Mouse (Mus musculus) cerebellum, adult 11 months (tissue): ENCODE measurements around the gene Tbc1d13.

Experiments
- DNase-seq: peaks from one replicate; pipeline ENCODE4 v3.0.0; 2022

The Tbc1d13 gene

DNA sequence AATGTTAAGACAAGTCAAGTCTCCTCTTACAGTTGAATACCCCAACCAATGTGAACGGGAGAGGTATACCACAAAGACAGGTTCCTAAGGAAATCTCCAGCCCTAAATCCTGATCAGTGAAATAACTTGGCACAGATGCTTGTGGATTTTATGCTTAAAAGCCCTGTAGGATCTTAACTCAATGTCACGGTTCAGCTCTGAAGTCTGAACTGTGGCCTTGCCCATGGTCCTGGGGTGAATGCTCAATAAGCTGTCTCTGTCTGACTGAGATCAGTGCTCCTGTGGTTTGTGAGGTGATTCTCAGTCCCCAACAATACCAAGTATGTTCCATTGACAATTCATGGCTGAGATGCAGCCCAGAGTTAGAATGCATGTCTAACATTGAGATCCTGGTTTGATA, 48.9 kb downstream of the Tbc1d13 start:
- no peak for DNase-seq

DNA sequence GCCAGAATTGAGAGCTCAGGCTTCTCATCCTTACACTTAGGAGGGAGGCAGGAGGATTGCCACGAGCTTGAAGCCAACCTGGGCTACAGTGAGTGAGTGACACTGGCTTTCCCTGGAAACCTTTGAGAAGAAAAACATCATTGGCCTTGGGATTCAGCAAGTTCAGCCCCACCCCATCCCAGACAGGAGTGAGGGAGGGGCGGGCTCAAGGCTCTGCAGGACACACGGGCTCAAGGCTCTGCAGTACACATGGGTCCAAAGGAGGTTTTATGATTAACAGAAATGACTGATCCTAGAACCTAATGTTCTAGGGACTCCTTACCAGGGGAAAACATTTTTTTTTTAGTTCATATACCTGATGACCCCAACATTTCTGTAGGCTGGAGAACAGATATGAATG, 50.2 kb downstream of the Tbc1d13 start:
- no peak for DNase-seq

DNA sequence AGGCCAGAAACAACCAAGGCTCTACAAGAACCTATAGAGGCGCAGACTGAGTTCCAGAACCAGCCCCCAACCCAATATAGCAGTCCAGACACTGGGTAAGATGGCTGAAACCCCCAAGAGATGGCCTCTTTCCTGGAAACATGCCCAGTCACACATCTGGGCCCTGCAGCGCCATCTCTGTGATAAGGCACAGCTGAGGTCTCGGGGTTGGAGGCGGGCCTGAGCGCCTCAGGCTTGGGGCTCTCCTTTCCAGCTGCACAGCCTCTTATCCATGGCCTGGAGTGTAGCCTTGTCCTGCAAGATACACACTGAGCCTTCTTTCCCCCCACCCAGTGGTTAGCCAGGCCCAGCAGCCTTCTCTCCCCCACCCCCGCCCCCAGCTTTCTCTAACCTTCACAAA, 51.7 kb downstream of the Tbc1d13 start:
- DNase-seq, result no peak

DNA sequence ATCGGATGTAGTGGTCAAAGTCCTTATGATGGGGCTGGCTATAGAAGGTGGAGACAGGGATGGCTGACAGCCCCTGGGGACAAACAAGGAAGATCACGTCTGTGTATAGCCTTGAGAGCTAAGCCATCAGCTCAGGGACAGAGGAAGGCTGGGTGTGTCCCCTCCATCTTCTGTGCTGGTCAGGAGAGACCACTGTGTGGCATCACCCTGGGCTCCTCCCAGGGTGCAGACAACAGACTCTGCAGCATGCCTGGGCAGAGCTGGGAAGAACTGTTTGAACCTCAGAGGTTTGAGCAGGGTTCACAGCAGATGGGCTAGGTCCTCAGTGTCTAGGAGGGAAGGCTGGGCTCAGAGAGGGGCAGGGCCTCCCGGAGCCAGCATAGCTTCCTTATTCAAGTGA, 52.1 kb downstream of the Tbc1d13 start:
- no peak for DNase-seq

DNA sequence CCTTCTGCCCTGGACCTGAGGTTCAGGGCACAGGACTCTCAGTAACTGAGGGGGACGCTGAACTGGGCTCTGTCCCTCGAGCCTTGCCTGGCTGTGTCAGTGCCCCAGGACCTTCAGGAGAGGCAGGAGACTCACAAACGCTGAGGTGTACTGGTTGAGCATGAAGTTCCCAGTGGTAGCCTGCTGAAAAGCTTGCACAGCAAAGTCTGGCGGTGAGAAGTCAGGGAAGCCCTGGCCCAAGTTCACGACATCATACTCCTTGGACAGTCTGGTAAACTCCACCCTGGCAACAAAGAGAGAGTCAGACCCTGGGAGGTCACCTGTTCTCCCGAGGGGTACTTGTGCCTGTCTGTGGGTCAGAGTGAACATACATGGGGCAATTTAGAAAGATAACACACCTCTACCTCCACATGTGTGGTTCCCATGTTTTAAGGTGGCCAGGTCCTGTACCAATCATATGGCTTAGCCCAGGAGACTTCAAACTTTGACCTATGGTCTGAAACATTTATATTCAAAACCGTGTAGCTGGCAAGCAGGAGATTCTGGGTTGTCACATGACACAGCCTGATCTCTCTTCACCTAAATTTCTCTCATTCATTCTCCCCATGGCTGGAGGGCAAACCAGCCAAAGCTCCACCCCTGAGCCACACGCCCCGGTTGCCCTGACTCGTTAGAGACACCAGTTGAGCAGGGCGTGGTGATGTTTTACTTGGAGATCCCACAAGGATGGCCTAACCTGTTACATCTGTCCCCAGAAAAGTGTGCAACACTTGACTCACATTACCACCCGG, 58.4 kb downstream of the Tbc1d13 start:
- DNase-seq, result no peak

DNA sequence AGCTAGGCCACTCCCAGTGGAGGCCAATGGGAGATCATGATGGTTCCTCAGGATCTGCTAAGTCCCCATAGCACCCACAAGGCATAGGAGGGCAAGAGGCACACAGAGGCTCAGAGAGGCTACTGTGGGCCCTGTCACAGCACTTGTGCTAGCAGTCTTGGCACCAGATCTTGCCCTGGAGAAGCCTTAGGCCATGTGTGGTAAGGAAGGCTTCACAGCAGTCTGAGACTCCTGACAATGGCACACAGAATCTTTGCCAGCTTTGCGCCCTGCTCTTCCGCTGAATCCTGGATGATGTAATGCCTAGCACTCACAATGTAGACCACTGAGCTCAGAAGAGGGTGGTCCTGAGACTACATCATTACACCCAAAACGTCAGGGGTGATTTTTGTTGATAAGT, 61.1 kb downstream of the Tbc1d13 start:
- DNase-seq, result no peak

DNA sequence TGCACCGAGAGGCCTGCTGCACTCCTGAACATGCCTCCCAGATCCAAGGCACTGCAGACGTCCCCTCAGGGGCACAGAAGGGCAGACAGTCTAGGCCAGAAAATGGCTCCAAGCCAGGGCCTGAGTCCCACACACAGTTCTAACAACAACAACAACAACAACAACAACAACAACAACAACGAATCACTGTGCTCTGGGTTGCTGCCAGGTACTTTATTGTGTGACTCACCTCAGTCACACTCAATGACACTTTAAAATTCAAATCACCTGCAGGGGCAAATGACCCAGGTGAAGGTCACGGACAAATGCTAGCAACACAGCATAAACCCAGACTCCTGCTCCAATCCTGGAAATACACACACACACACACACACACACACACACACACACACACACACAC, 64.5 kb downstream of the Tbc1d13 start:
- no peak for DNase-seq

DNA sequence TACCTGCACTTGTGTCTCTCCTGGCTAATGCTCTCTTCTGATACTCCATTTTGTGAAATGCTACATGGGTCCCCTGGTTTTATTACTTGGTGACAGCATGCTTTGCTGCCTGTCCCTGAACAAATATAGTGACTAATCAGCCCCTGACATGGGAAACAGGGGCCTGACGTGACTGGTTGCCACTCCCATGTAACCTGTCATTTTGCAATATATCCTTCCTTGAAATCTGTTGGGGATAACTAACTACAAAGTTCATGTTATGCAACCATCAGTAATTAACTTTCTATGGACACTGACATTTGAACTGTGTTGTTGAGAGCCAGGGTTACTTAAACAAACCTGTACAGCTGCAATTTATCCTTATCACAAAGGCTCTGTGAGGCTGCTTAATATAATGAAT, 66.4 kb downstream of the Tbc1d13 start:
- DNase-seq, result no peak

DNA sequence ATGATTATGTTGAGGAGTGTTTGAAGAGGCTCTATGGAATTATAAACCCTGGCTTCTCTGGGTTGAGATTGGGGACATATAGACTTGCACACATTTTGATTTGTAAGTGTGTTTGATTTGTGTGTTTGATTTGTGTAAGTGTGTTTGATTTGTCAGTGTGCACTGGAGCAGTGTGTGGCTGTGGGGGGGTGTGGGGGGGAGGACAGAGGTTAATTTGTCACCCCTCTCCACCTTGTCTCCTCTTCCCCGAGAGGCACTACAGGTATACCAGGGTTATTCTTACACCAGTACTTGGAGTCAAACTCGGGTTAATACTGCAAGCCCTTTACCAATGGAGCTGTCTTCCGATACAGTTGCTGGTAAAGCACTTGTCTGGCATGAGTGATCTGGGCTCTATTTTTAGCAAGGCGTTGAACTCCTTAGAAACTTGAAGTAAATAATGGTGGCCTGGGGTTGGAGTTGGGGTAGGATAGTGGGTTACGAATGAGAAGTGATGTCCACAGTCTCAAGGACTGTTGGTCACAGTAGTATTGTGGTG, 66.9 kb downstream of the Tbc1d13 start:
- DNase-seq, result no peak
